Mouse (Mus musculus): ENCODE measurements around the gene Gm15446. TPM values are rescaled to one million over a fixed set of nuclear protein-coding genes. Genes with fewer than 3 reads are reported as not detected.
"Not testable (repeated sequence)": the region's sequence is repeated elsewhere in the genome, so short reads cannot be mapped to it uniquely, and the experiment has no call there.

The Gm15446 gene
- 0.48 and 0.49 TPM in 2 replicates for polyA plus RNA-seq (2016; fragmentation: Nextera tagmentation; extraction: Ambion mirVana)

- not testable (repeated sequence) for H3K9me3 ChIP-seq; H3K4me1 ChIP-seq; H3K27me3 ChIP-seq (replicated peaks); H3K27ac ChIP-seq; H3K36me3 ChIP-seq
- ATAC-seq (ENCODE audit: low FRiP score, low read depth) = peak; percentile 98
- WGBS = 0% methylated on average over 22 of the region's 22 CpGs
- Histone ChIP-seq H3K9ac (peak within 1 kb of the TSS; percentile 51; the same call in 1 of the 2 replicates), H3K4me3 (peak within 1 kb of the TSS; percentile 50), H3K4me2 (replicated peaks) (peak within 1 kb of the TSS; percentile 59)
Measured at GRCm38 (mm10) chr5:109923261-109924071, at the start of gene Gm15446. Gene Gm15446 (plus strand): TSS chr5:109923400.

- not testable (repeated sequence) for H3K36me3 ChIP-seq; ATAC-seq (ENCODE audit: low FRiP score, low read depth); H3K4me1 ChIP-seq; H3K27ac ChIP-seq; H3K9me3 ChIP-seq; H3K27me3 ChIP-seq (replicated peaks)
- peak overlapping the region; percentile 50 for H3K4me3 ChIP-seq
- H3K4me2 ChIP-seq (replicated peaks) = peak overlapping the region; percentile 59
- H3K9ac ChIP-seq = peak overlapping the region; percentile 51; the same call in 1 of the 2 replicates
- 6% methylated on average over 2 of the region's 2 CpGs for WGBS
Measured at GRCm38 (mm10) chr5:109924129-109924528, 929 bp downstream of the Gm15446 start.

DNA sequence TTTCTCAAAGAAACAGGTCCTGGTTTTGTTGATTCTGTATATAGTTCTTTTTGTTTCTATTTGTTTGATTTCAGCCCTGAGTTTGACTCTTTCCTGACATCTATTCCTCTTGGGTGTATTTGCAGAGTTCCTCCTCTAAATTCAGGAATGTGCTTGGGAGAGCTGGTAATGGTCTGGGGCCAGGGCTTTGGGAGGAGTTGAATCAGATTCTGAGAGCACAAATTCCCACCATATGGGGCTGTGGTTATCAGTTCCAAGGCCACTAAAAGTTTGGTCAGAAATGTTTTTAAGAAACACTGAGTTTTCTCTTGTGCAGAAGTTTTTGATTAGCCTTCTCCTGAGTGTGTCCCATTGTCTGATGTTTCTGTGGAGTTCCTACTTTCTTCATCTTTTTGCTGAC, 1.7 kb downstream of the Gm15446 start:
- Histone ChIP-seq H3K9me3 (no peaks in the 10 kb centered on the region), H3K4me1 (peaks cover 5% of the 10 kb centered on the region), H3K27ac (no peak overlapping the region), H3K9ac (no peak overlapping the region), H3K36me3 (no peaks in the 10 kb centered on the region), H3K4me3 (no peak overlapping the region), H3K4me2 (replicated peaks) (no peak overlapping the region), H3K27me3 (replicated peaks) (no peaks in the 10 kb centered on the region)
- ATAC-seq (ENCODE audit: low FRiP score, low read depth) = no peak

DNA sequence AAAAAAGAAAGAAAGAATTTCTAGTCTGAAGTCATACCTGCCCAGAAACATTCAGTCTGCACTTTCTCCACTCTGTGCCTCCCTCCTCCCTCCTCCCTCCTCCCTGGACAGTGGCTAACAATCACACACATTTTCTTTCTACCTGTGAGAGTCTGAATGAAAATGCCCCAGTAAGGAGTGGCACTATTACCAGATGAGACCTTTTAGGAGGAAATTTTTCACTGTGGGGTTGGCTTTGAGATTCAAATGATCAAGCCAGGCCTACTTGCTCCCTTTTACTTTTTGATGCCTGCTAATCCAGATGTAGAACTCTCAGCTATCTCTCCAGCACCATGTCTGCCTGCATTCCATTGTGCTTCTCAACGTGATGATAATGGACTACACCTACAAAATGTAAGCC, 27.1 kb downstream of the Gm15446 start:
- H3K4me2 ChIP-seq (replicated peaks) = no peak overlapping the region
- H3K36me3 ChIP-seq = no peaks in the 10 kb centered on the region
- no CpG with 5 or more reads among the region's 1 CpGs for WGBS
- no peak for ATAC-seq (ENCODE audit: low FRiP score, low read depth)
- H3K27me3 ChIP-seq (replicated peaks) = no peaks in the 10 kb centered on the region
- no peak overlapping the region for H3K9ac ChIP-seq
- no peaks in the 10 kb centered on the region for H3K9me3 ChIP-seq
- H3K27ac ChIP-seq = no peak overlapping the region
- H3K4me1 ChIP-seq = no peaks in the 10 kb centered on the region
- no peak overlapping the region for H3K4me3 ChIP-seq

GRCm38 (mm10) chr5:109980743-109981142, 57.5 kb downstream of the Gm15446 start:
- H3K9me3 ChIP-seq; H3K4me2 ChIP-seq (replicated peaks); H3K9ac ChIP-seq; H3K27ac ChIP-seq; H3K4me3 ChIP-seq; H3K27me3 ChIP-seq (replicated peaks); H3K36me3 ChIP-seq; H3K4me1 ChIP-seq; ATAC-seq (ENCODE audit: low FRiP score, low read depth): not testable (repeated sequence)
- WGBS = no CpG with 5 or more reads among the region's 2 CpGs

Other genes starting within 250 kb of the Gm15446 start
- gene 5430403G16Rik, start 232.4 kb upstream of the Gm15446 start, polyA plus RNA-seq (2016; fragmentation: Nextera tagmentation; extraction: Ambion mirVana) = 1.9 and 2.0 TPM in 2 replicates
- gene 4930522L14Rik, start 171.5 kb upstream of the Gm15446 start, polyA plus RNA-seq (2016; fragmentation: Nextera tagmentation; extraction: Ambion mirVana) = 5.6 and 6.1 TPM in 2 replicates
- 24.8 and 29.9 TPM in 2 replicates for gene Zfp932, start 73.1 kb downstream of the Gm15446 start, polyA plus RNA-seq (2016; fragmentation: Nextera tagmentation; extraction: Ambion mirVana)
- gene Gm17655, start 149.1 kb downstream of the Gm15446 start, polyA plus RNA-seq (2016; fragmentation: Nextera tagmentation; extraction: Ambion mirVana) = 5.2 and 6.3 TPM in 2 replicates
- 0.65 and 0.70 TPM in 2 replicates for gene Gm35315, start 171.0 kb downstream of the Gm15446 start, polyA plus RNA-seq (2016; fragmentation: Nextera tagmentation; extraction: Ambion mirVana)
- 1.3 and 1.8 TPM in 2 replicates for gene Plcxd1, start 176.6 kb downstream of the Gm15446 start, polyA plus RNA-seq (2016; fragmentation: Nextera tagmentation; extraction: Ambion mirVana)
- gene Gtpbp6, start 184.8 kb downstream of the Gm15446 start, polyA plus RNA-seq (2016; fragmentation: Nextera tagmentation; extraction: Ambion mirVana) = 51.2 and 61.7 TPM in 2 replicates
- gene Zfp605, start 186.7 kb downstream of the Gm15446 start, polyA plus RNA-seq (2016; fragmentation: Nextera tagmentation; extraction: Ambion mirVana) = 9.3 and 14.0 TPM in 2 replicates
- 97.0 and 97.8 TPM in 2 replicates for gene Chfr, start 212.4 kb downstream of the Gm15446 start, polyA plus RNA-seq (2016; fragmentation: Nextera tagmentation; extraction: Ambion mirVana)